In genomic region chr1:156672720-156673475, GRCm38 (mm10) we compare ENCODE assay signal across 8 mouse cellular contexts. TPM values are rescaled to one million over a fixed set of nuclear protein-coding genes. Genes with fewer than 3 reads are reported as not detected.
DNase-seq lines count a peak whose midpoint lies in the region; ATAC-seq lines count a peak whose summit lies in the region.

No protein-coding gene starts in this region.

- peaks cover 6% of the 10 kb centered on the region for H3K4me1 ChIP-seq in forebrain, embryonic 11.5 days (replicated peaks; ENCODE audit: control insufficient read depth, insufficient read depth, low read length)
- H3K4me1 ChIP-seq in limb, embryonic 11.5 days (ENCODE audit: control insufficient read depth, insufficient read depth, low read length) = peaks cover 8% of the 10 kb centered on the region; the same call in 1 of the 2 replicates

- 0 out of 2 replicates have a peak, but pooled peaks cover 5% of the 10 kb centered on the region for H3K27me3 ChIP-seq in forebrain, embryonic 11.5 days (ENCODE audit: control insufficient read depth, insufficient read depth, low read length)
- H3K27me3 ChIP-seq in limb, embryonic 11.5 days (ENCODE audit: control insufficient read depth, insufficient read depth, low read length) = 0 out of 2 replicates have a peak, but pooled peaks cover 3% of the 10 kb centered on the region

- H3K4me2 ChIP-seq in forebrain, embryonic 11.5 days (ENCODE audit: low read depth, low read length, severe bottlenecking) = peak overlapping the region; percentile 93
- peak overlapping the region; percentile 98 for H3K4me2 ChIP-seq in limb, embryonic 11.5 days (ENCODE audit: low read depth, severe bottlenecking)

- DNase-seq in spleen, postnatal 36 days (ENCODE audit: low spot score in 2 of 2) = peak; percentile 64 to 65
- DNase-seq in spleen, postnatal 14 days (ENCODE audit: low spot score in 2 of 2) = no peak
- DNase-seq in forebrain, embryonic 11.5 days (ENCODE audit: low spot score) = no peak
- DNase-seq in limb, embryonic 11.5 days (ENCODE audit: low spot score) = no peak
- peak; percentile 17 for DNase-seq in naive thymus-derived CD4-positive, alpha-beta T cell, adult 2 months (ENCODE audit: low read depth)
- no peak for DNase-seq in gastrocnemius, postnatal 25 days
- no peak for DNase-seq in layer of hippocampus, adult 18-20 months (ENCODE audit: low spot score in 2 of 2)
- no peak for DNase-seq in adrenal gland, postnatal 25 days

- H3K27ac ChIP-seq in forebrain, embryonic 11.5 days (ENCODE audit: low read depth, low read length) = no peak overlapping the region
- no peak overlapping the region for H3K27ac ChIP-seq in limb, embryonic 11.5 days (replicated peaks; ENCODE audit: low read depth, low read length)

- peak; percentile 43 for ATAC-seq in forebrain, embryonic 11.5 days (replicated peaks; ENCODE audit: low FRiP score)
- no peak for ATAC-seq in limb, embryonic 11.5 days (ENCODE audit: insufficient number of reproducible peaks, low FRiP score, low TSS enrichment, low read depth)

- no peaks in the 10 kb centered on the region for H3K36me3 ChIP-seq in forebrain, embryonic 11.5 days (ENCODE audit: control insufficient read depth, insufficient read depth, low read length)
- H3K36me3 ChIP-seq in limb, embryonic 11.5 days (ENCODE audit: control insufficient read depth, insufficient read depth, low read length) = no peaks in the 10 kb centered on the region

- no peaks in the 10 kb centered on the region for H3K9me3 ChIP-seq in forebrain, embryonic 11.5 days (ENCODE audit: control insufficient read depth, low read length)
- no peaks in the 10 kb centered on the region for H3K9me3 ChIP-seq in limb, embryonic 11.5 days (ENCODE audit: control insufficient read depth, low read length)

- peak overlapping the region; percentile 35 for H3K9ac ChIP-seq in forebrain, embryonic 11.5 days (ENCODE audit: low read length)
- H3K9ac ChIP-seq in limb, embryonic 11.5 days (ENCODE audit: low read length) = no peak overlapping the region

- H3K4me3 ChIP-seq in forebrain, embryonic 11.5 days (ENCODE audit: low read depth, low read length) = peak overlapping the region; percentile 47
- H3K4me3 ChIP-seq in limb, embryonic 11.5 days (ENCODE audit: low read depth, low read length) = peak overlapping the region; percentile 50; the same call in 1 of the 2 replicates

- WGBS in forebrain, embryonic 11.5 days = 6% methylated on average over 14 of the region's 14 CpGs
- 12% methylated on average over 14 of the region's 14 CpGs for WGBS in limb, embryonic 11.5 days

RNA-seq across cellular contexts. Expression of gene Tor3a, which starts 1.3 kb away (rescaled TPM):
- polyA plus RNA-seq in forebrain, embryonic 11.5 days (2014; fragmentation: Nextera tagmentation; extraction: Ambion mirVana) = 5.2 and 7.8 TPM in 2 replicates
- polyA plus RNA-seq in limb, embryonic 11.5 days (2014; fragmentation: Nextera tagmentation; extraction: Ambion mirVana) = 8.2 and 10.0 TPM in 2 replicates
- 1 to 10 TPM; 4.3 to 6.7 TPM for total RNA-seq in gastrocnemius, postnatal 25 days (2021)
- 1 to 10 TPM; 7.1 to 7.6 TPM for total RNA-seq in layer of hippocampus, adult 18-20 months (2021)
- 13.8 and 19.3 TPM in 2 replicates for total RNA-seq in adrenal gland, postnatal 25 days (2021)

RNA-seq across cellular contexts. Expression of gene Fam20b, which starts 46.0 kb away (rescaled TPM):
- 22.9 and 23.4 TPM in 2 replicates for polyA plus RNA-seq in forebrain, embryonic 11.5 days (2014; fragmentation: Nextera tagmentation; extraction: Ambion mirVana)
- 21.3 and 21.9 TPM in 2 replicates for polyA plus RNA-seq in limb, embryonic 11.5 days (2014; fragmentation: Nextera tagmentation; extraction: Ambion mirVana)
- total RNA-seq in gastrocnemius, postnatal 25 days (2021) = 10 to 100 TPM; 29.0 to 30.2 TPM
- total RNA-seq in layer of hippocampus, adult 18-20 months (2021) = 10 to 100 TPM; 82.7 to 83.8 TPM
- 47.6 and 58.9 TPM in 2 replicates for total RNA-seq in adrenal gland, postnatal 25 days (2021)

Comparison
In these comparisons a context has a peak if more than half of its experiments do, and no peak if none do; other contexts are left out.
1. DNase-seq: peak in spleen, postnatal 36 days (2 of 2) and naive thymus-derived CD4-positive, alpha-beta T cell, adult 2 months (single experiment); none in spleen, postnatal 14 days (0 of 2), forebrain, embryonic 11.5 days (single experiment), limb, embryonic 11.5 days (single experiment), gastrocnemius, postnatal 25 days (single experiment), layer of hippocampus, adult 18-20 months (0 of 2) and adrenal gland, postnatal 25 days (single experiment).